Mouse (Mus musculus) intestine, embryonic 15.5 days (tissue): ENCODE measurements at regions not wholly inside any gene's neighbourhood (a gene's known extent, or its start where the extent isn't known, plus 50 kb on each side); places are given as distances from the start of the nearest gene placed in this dataset.

Experiments
- ATAC-seq: fragments of 200-750 bp; cut with Nextera tagmentation; 2 replicates; pipeline ENCODE4 v1.8.0; 2017; ENCODE audit warnings: moderate TSS enrichment, moderate library complexity
- H3K27ac ChIP-seq: fragments of 300-500 bp; sonication (generic); 2 replicates; pipeline ENCODE4 v1.5.1; 2015; ENCODE audit warnings: mild to moderate bottlenecking, inconsistent platforms
- H3K27me3 ChIP-seq: fragments of 300-500 bp; sonication (generic); replicated peaks from 2 replicates; pipeline ENCODE4 v1.6.1; 2015; ENCODE audit warnings: inconsistent platforms
- H3K36me3 ChIP-seq: fragments of 300-500 bp; sonication (generic); 2 replicates; pipeline ENCODE4 v1.6.1; 2015; ENCODE audit warnings: inconsistent platforms
- H3K4me1 ChIP-seq: fragments of 300-500 bp; sonication (generic); replicated peaks from 2 replicates; pipeline ENCODE4 v1.6.1; 2015; ENCODE audit warnings: inconsistent platforms
- H3K4me2 ChIP-seq: fragments of 300-500 bp; sonication (generic); replicated peaks from 2 replicates; pipeline ENCODE4 v1.6.1; 2015; ENCODE audit warnings: mild to moderate bottlenecking, inconsistent platforms
- H3K4me3 ChIP-seq: fragments of 300-500 bp; sonication (generic); replicated peaks from 2 replicates; pipeline ENCODE4 v1.5.1; 2015; ENCODE audit warnings: inconsistent platforms
- H3K9ac ChIP-seq: fragments of 300-500 bp; sonication (generic); 2 replicates; pipeline ENCODE4 v1.6.1; 2015; ENCODE audit warnings: inconsistent platforms
- H3K9me3 ChIP-seq: fragments of 300-500 bp; sonication (generic); 2 replicates; pipeline ENCODE4 v1.6.1; 2016; ENCODE audit warnings: inconsistent platforms
- WGBS: fragments of 180-500 bp; shearing (Covaris S2); methylation state at CpG from one replicate; pipeline ENCODE4 v1.1.7; 2015; 5-methylcytosine and 5-hydroxymethylcytosine counted together

DNA sequence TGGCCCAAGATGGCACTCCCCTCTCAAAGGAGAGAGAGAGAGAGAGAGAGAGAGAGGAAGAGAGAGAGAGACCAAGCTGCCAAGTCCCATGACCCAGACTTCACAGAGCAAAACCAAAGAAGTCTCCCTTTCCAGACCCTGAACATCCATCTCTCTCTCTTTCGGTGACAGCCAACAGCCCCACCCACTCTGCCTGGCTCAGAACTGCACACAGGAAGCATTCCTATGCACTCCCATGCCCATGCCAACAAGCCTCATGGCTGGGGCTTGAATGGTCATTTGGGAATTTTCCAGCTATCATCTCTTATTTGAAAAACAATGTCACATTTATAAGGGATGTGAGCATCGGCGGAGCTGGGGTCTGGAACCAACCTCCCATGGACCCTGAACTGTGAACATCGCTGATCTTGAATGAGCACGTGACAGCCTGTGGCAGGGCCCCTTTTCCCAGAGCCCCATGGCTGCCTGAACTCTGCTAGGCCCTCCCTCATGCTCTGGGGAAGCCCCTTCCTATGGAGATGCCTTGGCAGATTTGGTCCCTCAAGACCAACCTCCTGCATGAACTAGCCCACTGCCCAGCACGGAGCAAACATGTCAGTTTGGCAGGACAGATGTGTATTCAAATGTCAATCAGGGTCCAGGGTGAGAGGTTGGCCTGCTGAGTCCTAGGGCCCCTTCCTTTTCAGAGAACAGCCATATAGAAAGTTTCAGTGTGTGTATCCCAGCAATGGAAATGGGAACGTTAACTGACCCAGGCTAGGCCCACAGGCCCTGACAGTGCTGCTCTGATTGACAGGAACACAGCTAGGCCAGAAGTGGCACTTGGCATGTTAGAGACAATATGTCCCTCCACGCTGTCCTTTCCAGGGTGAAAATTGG is 244.8 kb upstream of the Rtl1 start:
- 70% methylated on average over 8 of the region's 8 CpGs for WGBS
- H3K4me2 ChIP-seq, result no peak overlapping the region
- H3K9me3 ChIP-seq, result no peaks in the 10 kb centered on the region
- no peaks in the 10 kb centered on the region for H3K27me3 ChIP-seq
- no peak overlapping the region for H3K4me3 ChIP-seq
- no peak overlapping the region for H3K9ac ChIP-seq
- H3K36me3 ChIP-seq, result no peaks in the 10 kb centered on the region
- ATAC-seq, result no peak
- no peak overlapping the region for H3K27ac ChIP-seq
- peaks cover under 1% of the 10 kb centered on the region for H3K4me1 ChIP-seq

DNA sequence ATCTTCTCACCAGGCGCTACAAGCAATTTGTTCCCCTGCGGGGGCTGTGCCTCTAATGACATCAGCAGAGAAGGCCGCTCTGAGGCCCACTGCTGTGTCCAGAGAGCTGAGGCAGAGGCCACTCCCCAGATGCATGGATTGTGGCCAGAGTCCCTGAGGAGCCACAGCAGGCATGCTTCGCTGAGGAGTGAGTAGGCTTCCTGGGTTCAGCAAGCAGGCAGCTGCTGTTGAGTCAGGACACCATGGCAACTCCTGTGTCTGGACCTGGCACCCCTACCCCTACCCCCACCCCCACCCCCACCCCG is 245.4 kb upstream of the Rtl1 start:
- 51% methylated on average over 5 of the region's 5 CpGs for WGBS
- Histone ChIP-seq H3K4me1 (no peaks in the 10 kb centered on the region), H3K27me3 (no peaks in the 10 kb centered on the region), H3K4me3 (no peak overlapping the region), H3K36me3 (no peaks in the 10 kb centered on the region), H3K4me2 (no peak overlapping the region), H3K9me3 (no peaks in the 10 kb centered on the region), H3K27ac (no peak overlapping the region), H3K9ac (no peak overlapping the region)
- no peak for ATAC-seq

DNA sequence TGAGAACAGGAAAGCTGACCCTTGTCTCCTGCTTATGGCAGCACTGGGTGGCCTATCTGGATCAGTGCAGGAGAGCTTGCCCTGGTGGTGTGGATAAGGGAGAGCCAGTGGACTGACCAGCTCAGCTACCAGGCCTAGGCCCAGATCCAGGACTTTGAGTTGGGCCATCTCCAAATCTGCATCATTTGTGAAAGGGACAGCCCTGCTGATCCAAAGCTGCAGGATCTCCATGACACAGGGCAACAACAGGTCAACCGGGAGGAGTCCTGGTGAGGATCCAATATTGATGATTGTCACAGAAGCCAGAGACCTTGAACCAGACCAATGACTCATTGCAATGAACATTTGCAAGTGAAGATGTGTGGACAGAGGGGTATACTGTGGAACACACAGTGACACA is 256.2 kb upstream of the Rtl1 start:
- H3K4me3 ChIP-seq, result no peak overlapping the region
- 90% methylated on average over 1 of the region's 1 CpGs for WGBS
- no peak overlapping the region for H3K9ac ChIP-seq
- H3K27ac ChIP-seq, result no peak overlapping the region
- no peak overlapping the region for H3K4me2 ChIP-seq
- no peaks in the 10 kb centered on the region for H3K36me3 ChIP-seq
- no peak for ATAC-seq
- H3K4me1 ChIP-seq, result no peaks in the 10 kb centered on the region
- H3K9me3 ChIP-seq, result no peaks in the 10 kb centered on the region
- H3K27me3 ChIP-seq, result no peaks in the 10 kb centered on the region

DNA sequence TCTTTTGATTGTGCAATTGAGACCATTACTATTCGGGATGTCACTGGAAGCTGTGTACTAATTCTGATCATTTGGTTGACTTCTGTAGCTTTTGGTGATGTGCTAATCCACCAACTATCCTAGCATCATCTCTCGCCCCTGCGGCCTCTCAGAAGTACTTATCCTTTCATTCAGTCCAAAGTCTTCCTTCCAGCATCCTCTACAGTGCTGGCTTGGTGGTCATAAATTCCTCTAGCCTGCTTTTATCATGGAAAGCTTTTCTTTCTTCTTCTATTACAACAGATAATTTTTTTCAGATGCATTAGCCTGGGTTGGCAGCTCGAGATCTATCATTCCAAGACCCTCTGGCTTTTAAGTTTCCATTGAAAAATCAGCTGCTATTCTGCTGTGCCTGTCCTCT is 257.6 kb upstream of the Rtl1 start:
- H3K4me3 ChIP-seq, result no peak overlapping the region
- ATAC-seq, result no peak
- H3K9ac ChIP-seq, result no peak overlapping the region
- no peaks in the 10 kb centered on the region for H3K36me3 ChIP-seq
- H3K27me3 ChIP-seq, result no peaks in the 10 kb centered on the region
- no peaks in the 10 kb centered on the region for H3K4me1 ChIP-seq
- no peak overlapping the region for H3K4me2 ChIP-seq
- H3K9me3 ChIP-seq, result no peaks in the 10 kb centered on the region
- 49% methylated on average over 4 of the region's 4 CpGs for WGBS
- H3K27ac ChIP-seq, result no peak overlapping the region

DNA sequence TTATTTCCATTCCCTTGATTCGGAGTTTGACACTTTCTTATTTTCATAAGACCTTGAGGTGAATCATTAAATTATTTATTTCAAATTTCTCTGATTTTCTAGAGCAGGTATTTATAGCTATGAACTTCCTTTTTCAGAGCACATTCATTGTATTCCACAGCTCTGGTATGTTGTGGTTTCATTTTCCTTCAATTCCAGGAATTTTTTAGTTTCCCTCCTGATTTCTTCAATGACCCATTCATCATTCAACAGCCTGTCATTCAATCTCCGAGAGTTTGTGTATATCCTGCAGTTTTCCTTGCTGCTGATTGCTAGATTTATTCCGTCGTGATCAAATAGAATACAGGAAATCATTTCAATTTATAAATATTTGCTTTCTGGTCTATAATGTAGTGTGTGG is 264.7 kb upstream of the Rtl1 start:
- Histone ChIP-seq H3K9me3 (no peaks in the 10 kb centered on the region), H3K4me3 (no peak overlapping the region), H3K27ac (no peak overlapping the region), H3K36me3 (no peaks in the 10 kb centered on the region), H3K4me2 (no peak overlapping the region), H3K9ac (no peak overlapping the region), H3K27me3 (no peaks in the 10 kb centered on the region), H3K4me1 (no peaks in the 10 kb centered on the region)
- WGBS, result 69% methylated on average over 4 of the region's 4 CpGs
- no peak for ATAC-seq

DNA sequence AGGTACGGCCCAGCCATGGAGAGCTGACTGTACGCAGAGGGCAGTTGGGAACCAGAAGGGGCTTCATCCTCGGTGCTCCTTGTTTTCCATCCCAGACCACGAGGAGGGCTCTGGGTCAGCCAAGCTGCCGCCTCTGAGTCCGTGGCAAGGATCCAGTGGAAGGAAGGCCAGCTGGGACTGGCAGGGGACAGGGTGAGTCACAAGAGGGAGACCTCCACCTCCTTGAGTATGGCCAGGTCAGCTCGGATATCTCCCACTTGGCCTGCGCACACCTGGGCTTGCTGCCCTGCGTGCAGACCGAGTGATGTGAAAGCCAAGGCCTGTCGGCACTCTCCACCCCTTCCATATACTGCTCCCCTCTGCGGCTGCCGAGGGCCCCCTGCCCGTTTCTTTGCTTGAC is 270.9 kb upstream of the Rtl1 start:
- H3K9ac ChIP-seq, result no peak overlapping the region
- H3K4me3 ChIP-seq, result no peak overlapping the region
- H3K36me3 ChIP-seq, result no peaks in the 10 kb centered on the region
- WGBS, result 90% methylated on average over 14 of the region's 14 CpGs
- H3K27ac ChIP-seq, result no peak overlapping the region
- H3K27me3 ChIP-seq, result no peaks in the 10 kb centered on the region
- H3K4me2 ChIP-seq, result no peak overlapping the region
- no peaks in the 10 kb centered on the region for H3K4me1 ChIP-seq
- H3K9me3 ChIP-seq, result no peaks in the 10 kb centered on the region
- no peak for ATAC-seq

DNA sequence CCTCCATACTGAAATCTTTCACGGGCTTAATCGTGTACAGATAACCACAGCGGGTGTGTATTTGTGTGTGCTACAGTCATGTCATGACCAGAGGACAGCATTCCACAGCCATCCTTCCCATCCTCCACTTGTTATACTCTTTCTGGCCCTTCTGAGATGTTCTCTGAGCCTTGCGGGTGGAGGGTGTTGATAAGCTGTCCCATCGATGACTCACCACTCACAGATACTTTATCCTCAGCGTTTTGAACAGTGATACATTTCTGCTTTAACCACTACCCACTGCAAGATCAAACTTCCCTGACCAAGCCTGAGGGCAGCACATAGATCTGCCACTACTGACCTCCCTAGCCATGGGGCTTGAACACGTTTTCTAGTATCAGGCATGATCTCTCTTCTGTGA is 274.3 kb upstream of the Rtl1 start:
- WGBS, result 75% methylated on average over 7 of the region's 7 CpGs
- no peak for ATAC-seq
- Histone ChIP-seq H3K9ac (no peak overlapping the region), H3K4me2 (no peak overlapping the region), H3K4me1 (no peaks in the 10 kb centered on the region), H3K36me3 (no peaks in the 10 kb centered on the region), H3K9me3 (no peaks in the 10 kb centered on the region), H3K4me3 (no peak overlapping the region), H3K27ac (no peak overlapping the region), H3K27me3 (no peaks in the 10 kb centered on the region)

DNA sequence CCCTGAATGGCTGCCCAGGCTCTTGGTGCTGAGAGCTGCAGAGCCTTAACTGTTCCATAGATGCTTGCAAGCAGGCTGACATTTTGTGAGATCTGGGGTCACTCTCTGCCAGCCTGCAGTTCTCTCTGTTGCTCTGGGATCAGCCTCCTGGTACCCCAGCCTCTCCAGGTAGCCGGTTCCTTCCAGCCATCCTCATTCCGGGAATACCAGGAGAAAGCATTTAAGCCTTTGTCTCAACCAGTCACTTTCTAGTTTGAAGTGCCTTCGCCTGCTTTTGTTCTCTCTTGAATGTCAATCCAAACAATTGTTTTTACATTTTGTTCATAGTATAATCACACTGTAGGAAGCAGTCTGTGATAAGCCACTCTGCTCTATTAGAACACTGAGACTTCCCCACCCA is 281.0 kb upstream of the Rtl1 start:
- ATAC-seq, result no peak
- H3K27ac ChIP-seq, result no peak overlapping the region
- no peaks in the 10 kb centered on the region for H3K27me3 ChIP-seq

DNA sequence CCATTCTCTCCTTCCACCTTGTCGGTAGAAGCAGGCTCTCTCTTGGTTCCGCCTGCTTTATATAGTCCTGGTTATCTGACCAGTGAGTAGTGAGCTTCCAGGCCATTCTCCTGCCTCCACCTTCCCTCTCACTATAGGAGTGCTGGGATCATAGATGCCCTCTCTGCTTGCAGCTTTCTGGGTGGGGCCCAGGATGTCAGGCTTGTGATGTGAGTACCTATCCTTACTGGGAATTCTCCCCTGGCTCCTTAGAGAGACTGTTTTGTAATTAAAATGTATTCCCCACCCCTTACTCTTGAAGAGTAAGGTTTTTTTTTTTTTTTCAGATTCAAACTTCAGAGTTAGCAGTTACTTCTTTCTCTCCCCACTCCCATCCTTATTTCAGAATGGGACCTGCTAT is 291.1 kb upstream of the Rtl1 start:
- Histone ChIP-seq H3K36me3 (no peaks in the 10 kb centered on the region), H3K9ac (no peak overlapping the region), H3K4me3 (no peak overlapping the region), H3K27me3 (no peaks in the 10 kb centered on the region), H3K4me2 (no peak overlapping the region), H3K4me1 (0 out of 2 replicates have a peak, but pooled peaks cover 3% of the 10 kb centered on the region), H3K27ac (no peak overlapping the region), H3K9me3 (no peaks in the 10 kb centered on the region)
- WGBS, result 91% methylated on average over 2 of the region's 2 CpGs
- no peak for ATAC-seq

More for the DNA sequence above, 281.0 kb upstream of the Rtl1 start:
- H3K36me3 ChIP-seq, result no peaks in the 10 kb centered on the region
- no peak overlapping the region for H3K4me3 ChIP-seq
- no peak overlapping the region for H3K9ac ChIP-seq
- no peaks in the 10 kb centered on the region for H3K4me1 ChIP-seq
- no peaks in the 10 kb centered on the region for H3K9me3 ChIP-seq
- 67% methylated on average over 3 of the region's 3 CpGs for WGBS
- no peak overlapping the region for H3K4me2 ChIP-seq

DNA sequence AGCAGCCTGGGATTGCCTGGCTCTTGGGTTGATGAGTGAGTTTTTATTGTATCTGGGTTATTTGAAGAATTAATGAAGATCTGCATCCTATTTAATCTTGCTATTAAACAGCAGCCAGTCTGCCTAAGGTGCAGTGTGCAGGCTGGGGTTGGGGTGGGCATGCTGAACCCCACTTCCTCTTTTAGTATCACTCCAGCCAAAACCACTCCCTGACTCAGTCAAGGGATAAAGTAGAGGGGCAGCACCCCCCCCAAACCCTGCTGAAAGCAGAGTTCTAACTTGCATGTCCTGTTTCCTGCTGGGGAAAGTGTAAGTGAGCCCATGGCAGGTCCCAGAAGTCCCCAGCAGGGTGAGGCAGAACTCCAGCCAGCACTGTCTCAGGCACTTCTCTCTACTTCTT is 292.7 kb upstream of the Rtl1 start:
- Histone ChIP-seq H3K27ac (no peak overlapping the region), H3K4me2 (no peak overlapping the region), H3K36me3 (no peaks in the 10 kb centered on the region), H3K9ac (no peak overlapping the region), H3K4me1 (0 out of 2 replicates have a peak, but pooled peaks cover 3% of the 10 kb centered on the region), H3K9me3 (no peaks in the 10 kb centered on the region), H3K27me3 (no peaks in the 10 kb centered on the region), H3K4me3 (no peak overlapping the region)
- no peak for ATAC-seq

DNA sequence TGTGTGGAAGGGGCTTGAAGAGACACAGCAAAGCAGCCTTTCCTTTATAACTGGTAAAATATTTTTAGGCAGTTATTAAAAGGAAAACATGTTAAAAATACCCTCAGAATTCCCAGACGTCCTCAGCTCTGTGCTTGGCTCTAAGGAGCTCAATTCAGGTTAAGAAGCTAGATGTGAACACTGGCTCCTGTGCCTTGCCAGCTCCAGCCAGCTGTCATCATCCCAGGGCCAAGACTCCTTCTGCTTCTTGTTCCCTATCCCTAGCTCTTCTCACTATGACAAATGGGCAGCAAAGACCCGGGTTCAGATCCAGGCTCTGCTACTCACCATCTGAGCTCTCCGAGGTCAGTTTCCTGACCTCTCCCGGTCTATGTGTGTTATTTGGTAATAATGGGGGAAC is 293.5 kb upstream of the Rtl1 start:
- Histone ChIP-seq H3K36me3 (no peaks in the 10 kb centered on the region), H3K9ac (no peak overlapping the region), H3K4me1 (0 out of 2 replicates have a peak, but pooled peaks cover 3% of the 10 kb centered on the region), H3K4me2 (no peak overlapping the region), H3K27me3 (no peaks in the 10 kb centered on the region), H3K4me3 (no peak overlapping the region), H3K27ac (no peak overlapping the region), H3K9me3 (no peaks in the 10 kb centered on the region)
- 68% methylated on average over 4 of the region's 4 CpGs for WGBS
- ATAC-seq, result no peak

DNA sequence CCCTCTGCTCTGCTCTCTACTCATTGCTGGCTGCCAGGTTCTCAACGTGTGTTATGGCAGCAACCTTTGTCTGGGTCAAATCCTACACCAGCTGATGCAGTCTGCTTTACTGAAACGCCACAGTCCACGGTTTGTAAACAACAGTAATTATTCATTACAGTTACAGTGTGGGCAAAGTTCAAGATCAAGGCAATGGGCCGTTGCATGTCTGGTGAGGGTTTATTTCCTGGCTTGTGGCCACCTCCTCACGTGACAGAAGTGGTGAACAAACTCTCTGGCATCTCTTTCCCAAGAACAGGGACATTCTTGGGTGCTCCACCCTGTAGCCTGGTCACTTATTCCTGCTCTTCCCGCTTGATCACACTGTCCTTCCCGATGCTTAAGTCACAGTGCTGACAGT is 295.3 kb upstream of the Rtl1 start:
- no peak overlapping the region for H3K27ac ChIP-seq
- no peak overlapping the region for H3K4me3 ChIP-seq
- no peaks in the 10 kb centered on the region for H3K9me3 ChIP-seq
- no peaks in the 10 kb centered on the region for H3K27me3 ChIP-seq
- ATAC-seq, result peak; percentile 56; the same call in 1 of the 2 replicates
- H3K4me2 ChIP-seq, result no peak overlapping the region
- no peaks in the 10 kb centered on the region for H3K36me3 ChIP-seq
- 0 out of 2 replicates have a peak, but pooled peaks cover 3% of the 10 kb centered on the region for H3K4me1 ChIP-seq
- H3K9ac ChIP-seq, result no peak overlapping the region
- 48% methylated on average over 7 of the region's 7 CpGs for WGBS

DNA sequence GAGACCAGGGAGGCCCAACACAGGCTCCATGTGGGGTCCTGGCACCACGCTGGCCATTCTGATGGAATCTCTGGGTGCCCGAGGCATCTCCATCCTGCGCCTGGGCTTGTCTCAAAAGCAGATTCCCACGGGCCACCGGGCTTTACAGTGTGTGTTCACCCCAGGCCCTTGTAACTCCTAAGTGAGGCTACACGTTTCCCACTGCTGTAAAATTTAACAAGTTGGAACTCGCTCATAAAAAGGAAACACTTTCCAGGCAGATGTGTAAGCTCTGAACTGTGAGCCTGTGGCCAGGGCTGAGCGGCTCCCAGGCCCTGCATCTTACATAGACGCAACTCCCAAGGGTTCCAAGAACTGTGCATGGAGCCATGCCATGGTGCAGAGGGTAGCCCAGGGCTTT is 296.3 kb upstream of the Rtl1 start:
- Histone ChIP-seq H3K4me1 (0 out of 2 replicates have a peak, but pooled peaks cover 3% of the 10 kb centered on the region), H3K27ac (no peak overlapping the region), H3K9me3 (no peaks in the 10 kb centered on the region), H3K9ac (no peak overlapping the region), H3K27me3 (no peaks in the 10 kb centered on the region), H3K36me3 (no peaks in the 10 kb centered on the region), H3K4me3 (no peak overlapping the region), H3K4me2 (no peak overlapping the region)
- 91% methylated on average over 9 of the region's 9 CpGs for WGBS
- ATAC-seq, result no peak
